Mouse (Mus musculus): ENCODE measurements around the gene C1s2.
"Not testable (repeated sequence)": the region's sequence is repeated elsewhere in the genome, so short reads cannot be mapped to it uniquely, and the experiment has no call there.

The C1s2 gene

GRCm38 (mm10) chr6:124635985-124636384 lies at the start of gene C1s2:
TSS of gene C1s2 (minus strand) at chr6:124636085.
- in situ Hi-C loops (cut with MboI, MseI), result not testable (repeated sequence)

DNA sequence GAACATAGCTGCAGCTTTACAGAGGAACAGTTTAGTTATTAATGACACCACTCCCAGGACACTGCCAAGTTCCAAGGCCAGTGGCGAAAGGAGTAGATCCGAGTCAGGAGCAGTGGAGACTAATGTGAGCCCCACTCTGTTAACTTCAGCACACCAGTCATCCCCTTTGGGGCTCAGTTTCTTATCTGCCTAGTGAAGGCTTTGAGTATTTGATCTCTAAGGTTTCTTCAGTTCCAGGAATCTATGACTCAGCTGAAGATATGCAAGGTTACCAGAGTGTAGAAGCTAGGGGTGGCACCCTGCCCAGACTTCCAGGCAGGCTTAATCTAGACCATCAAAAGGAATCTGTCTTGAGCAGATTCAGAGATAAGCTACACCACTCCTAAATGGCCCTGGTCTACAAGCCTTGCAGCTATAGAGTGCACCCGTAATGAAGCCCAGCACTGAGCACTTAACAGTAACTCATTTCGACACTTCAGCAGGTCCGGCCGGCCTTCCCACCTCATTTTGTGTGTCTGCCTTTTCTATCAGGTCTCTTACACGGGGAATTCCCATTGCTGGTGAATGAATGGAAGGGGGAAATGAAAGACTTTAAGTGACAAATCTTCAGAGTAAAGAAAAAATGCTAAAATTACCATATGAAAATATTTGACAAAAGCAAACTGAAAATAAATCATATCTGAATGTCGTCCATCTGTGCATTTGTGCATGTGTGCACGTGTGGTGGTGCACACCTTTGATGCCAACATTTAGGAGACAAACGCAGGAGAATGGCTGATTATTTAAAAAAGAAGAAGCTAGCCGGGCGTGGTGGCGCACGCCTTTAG lies 47.9 kb upstream of the C1s2 start:
- in situ Hi-C loops (cut with MboI, MseI), result no loop called here

- in situ Hi-C loops (cut with MboI, MseI), result not testable (repeated sequence)
Measured at GRCm38 (mm10) chr6:124682291-124682690, 46.4 kb upstream of the C1s2 start.

DNA sequence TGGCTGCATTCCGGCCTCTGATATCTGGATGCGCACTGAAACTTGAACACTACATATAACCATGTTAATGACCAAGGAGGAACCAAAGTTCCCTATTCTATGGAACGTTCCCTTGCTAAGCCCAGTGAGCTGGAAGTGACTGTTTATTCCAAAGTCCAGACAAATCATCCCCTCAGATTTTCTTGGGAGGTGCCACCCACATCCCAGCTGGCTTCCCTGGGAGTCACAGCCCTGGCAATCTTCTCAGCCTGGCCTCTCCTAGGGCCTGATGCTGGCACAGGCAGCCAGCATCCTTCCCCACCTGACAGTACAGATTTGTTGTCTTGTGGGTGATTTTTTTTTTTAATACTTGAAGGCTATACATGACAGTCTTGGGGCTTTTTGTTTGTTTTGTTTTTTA lies 43.6 kb upstream of the C1s2 start:
- in situ Hi-C loops (cut with MboI, MseI), result no loop called here

- in situ Hi-C loops (cut with MboI, MseI), result no loop called here
Measured at GRCm38 (mm10) chr6:124678769-124679168, 42.9 kb upstream of the C1s2 start.

DNA sequence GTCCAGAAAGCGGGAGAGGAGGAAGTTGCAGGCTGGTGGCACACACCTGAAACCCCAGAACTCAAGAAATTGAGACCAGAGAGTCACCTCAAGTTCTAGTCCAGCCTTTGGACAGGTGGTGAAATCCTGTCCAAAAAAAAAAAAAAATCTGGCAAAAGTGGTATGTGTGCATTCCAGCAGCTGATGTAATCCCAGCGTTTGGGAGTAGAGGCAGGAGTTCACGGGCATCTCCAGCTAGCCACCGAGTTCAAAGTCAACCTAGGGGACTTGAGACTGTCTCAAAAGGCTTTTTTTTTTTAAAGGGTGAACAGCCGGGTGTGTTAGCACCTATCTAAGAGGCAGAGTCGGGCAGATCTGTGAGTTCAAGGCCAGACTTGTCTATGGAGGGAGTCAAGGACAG lies 40.3 kb upstream of the C1s2 start:
- in situ Hi-C loops (cut with MboI, MseI), result no loop called here

GRCm38 (mm10) chr6:124674591-124674990 lies 38.7 kb upstream of the C1s2 start:
- in situ Hi-C loops (cut with MboI, MseI), result loop anchor here (25.0 kb wide), 1 partner anchor 1887 kb away; no protein-coding TSS in a partner anchor

- in situ Hi-C loops (cut with MboI, MseI), result loop anchor here (25.0 kb wide), 1 partner anchor 1886 kb away; no protein-coding TSS in a partner anchor
Measured at GRCm38 (mm10) chr6:124673619-124674018, 37.7 kb upstream of the C1s2 start.

DNA sequence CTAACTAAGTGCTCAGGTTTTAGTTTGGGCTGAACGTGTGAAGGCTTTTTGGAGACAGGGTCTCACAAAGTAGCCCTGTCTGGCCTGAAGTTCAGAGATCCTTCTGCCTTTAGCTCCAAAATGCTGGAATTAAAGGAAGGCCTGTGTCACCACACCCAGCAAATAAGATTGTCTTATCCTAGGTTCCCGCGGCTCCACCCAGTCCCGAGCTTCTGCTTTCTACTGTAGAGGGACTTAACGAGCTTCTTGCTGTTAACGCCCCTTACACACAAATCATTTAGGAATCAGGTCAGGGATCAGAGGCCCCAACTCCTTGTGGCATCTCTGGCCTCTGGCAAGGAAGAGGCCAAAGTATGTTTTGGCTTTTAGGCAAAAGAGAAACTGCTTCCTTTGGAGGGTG lies 36.2 kb upstream of the C1s2 start:
- in situ Hi-C loops (cut with MboI, MseI), result loop anchor here (25.0 kb wide), 1 partner anchor 1885 kb away; no protein-coding TSS in a partner anchor

- in situ Hi-C loops (cut with MboI, MseI), result loop anchor here (25.0 kb wide), 1 partner anchor 1883 kb away; no protein-coding TSS in a partner anchor
Measured at GRCm38 (mm10) chr6:124670281-124670900, 34.5 kb upstream of the C1s2 start.

GRCm38 (mm10) chr6:124669234-124669859 lies 33.5 kb upstream of the C1s2 start:
- in situ Hi-C loops (cut with MboI, MseI), result loop anchor here (25.0 kb wide), 1 partner anchor 1882 kb away; no protein-coding TSS in a partner anchor

DNA sequence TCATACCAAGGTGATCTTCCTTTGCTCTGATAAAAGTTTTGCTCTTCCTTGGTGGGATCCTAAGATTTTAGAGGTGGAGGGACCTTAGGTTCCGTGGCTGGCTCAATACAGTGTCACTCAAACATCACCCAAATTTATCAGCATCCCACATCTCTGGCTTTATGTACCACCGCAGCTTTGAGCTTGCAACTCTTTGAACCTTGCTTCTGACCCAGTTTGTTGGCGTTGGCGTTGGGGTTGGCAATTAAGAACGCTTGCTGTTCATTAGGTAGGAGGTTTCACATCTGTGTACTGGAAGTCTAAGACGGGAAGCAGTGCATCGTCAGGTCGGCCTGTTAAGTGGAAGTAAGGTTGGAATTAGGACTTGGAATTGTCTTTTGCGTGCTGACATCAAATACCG lies 29.1 kb upstream of the C1s2 start:
- in situ Hi-C loops (cut with MboI, MseI), result loop anchor here (25.0 kb wide), 1 partner anchor 1878 kb away; no protein-coding TSS in a partner anchor

GRCm38 (mm10) chr6:124664256-124664655 lies 28.4 kb upstream of the C1s2 start:
- in situ Hi-C loops (cut with MboI, MseI), result loop anchor here (25.0 kb wide), 1 partner anchor 1877 kb away; no protein-coding TSS in a partner anchor

GRCm38 (mm10) chr6:124663424-124663795 lies 27.5 kb upstream of the C1s2 start:
- in situ Hi-C loops (cut with MboI, MseI), result loop anchor here (25.0 kb wide), 1 partner anchor 1876 kb away; no protein-coding TSS in a partner anchor

DNA sequence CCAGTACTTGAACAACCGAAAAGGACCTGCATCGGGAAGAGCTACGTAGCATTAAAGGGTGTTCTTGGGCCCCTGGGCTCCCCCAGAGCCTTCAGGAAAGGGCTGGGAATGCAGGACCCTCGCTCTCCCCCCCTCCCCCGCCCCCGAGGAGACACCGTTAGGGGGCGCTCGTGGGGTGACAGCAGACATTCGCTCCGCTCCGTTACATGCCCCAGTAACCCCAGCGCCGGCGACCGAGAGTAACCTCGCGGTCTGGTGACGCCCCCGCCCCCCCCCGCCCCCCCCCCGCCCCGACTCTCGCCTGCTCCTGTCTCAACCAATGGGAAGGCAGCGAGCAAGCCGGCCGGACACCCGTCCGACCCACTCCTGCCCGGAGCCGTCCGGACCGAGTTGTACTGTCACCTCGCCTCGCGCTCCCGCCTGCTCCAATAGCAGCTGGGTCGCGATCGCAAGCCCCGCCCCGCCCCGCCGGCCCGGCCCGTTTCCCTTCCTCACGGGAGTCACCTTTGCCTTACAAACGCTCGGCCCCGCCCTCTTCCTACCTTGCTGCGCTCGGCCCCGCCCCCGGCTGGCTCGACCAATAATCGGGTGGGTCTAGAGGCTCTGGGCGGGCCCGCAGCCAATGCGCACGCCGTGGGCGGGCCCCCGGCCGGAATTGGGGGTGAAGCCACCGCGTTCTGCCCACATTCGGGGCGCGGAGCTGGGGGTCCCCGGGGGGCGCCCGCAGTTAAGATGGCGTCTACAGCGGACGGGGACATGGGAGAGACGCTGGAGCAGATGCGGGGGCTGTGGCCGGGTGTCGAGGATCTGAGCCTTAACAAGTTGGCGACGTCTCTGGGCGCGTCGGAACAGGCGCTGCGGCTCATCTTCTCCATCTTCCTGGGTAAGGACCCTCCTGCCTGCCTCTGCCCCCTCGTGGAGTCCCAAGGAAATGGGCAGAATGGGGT lies 26.9 kb upstream of the C1s2 start, which contains the start of gene Lpcat3:
Gene Lpcat3, plus strand, starts transcription at position 551 of the 947 bp plus-strand sequence.
- in situ Hi-C loops (cut with MboI, MseI), result loop anchor here (25.0 kb wide), 1 partner anchor 1875 kb away; no protein-coding TSS in a partner anchor

GRCm38 (mm10) chr6:124661995-124662394 lies 26.1 kb upstream of the C1s2 start:
- in situ Hi-C loops (cut with MboI, MseI), result loop anchor here (25.0 kb wide), 1 partner anchor 1875 kb away; no protein-coding TSS in a partner anchor

GRCm38 (mm10) chr6:124661156-124661806 lies 25.4 kb upstream of the C1s2 start:
- in situ Hi-C loops (cut with MboI, MseI), result loop anchor here (25.0 kb wide), 1 partner anchor 1874 kb away; no protein-coding TSS in a partner anchor

GRCm38 (mm10) chr6:124658067-124658466 lies 22.2 kb upstream of the C1s2 start:
- in situ Hi-C loops (cut with MboI, MseI), result loop anchor here (25.0 kb wide), 1 partner anchor 1871 kb away; no protein-coding TSS in a partner anchor

DNA sequence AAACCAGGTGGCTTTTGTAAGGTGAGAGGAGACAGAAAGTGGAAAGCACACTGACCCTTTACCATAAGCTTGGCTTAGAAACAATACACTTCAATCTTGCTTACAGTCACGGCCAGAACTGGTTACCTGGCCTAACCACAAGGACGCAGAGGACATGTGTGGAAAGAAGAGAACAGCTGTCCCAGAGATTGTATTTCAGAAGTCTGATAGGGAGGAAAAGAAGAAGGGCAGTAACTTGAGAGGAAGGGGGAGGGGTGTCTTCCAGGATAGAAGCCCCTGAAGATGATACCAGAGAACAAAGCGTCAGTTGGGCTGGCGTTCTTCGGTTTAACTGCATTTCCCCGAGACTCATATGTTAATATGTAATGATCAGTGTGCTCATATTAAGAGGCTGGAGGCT lies 20.0 kb upstream of the C1s2 start:
- in situ Hi-C loops (cut with MboI, MseI), result loop anchor here (25.0 kb wide), 1 partner anchor 1869 kb away; no protein-coding TSS in a partner anchor

GRCm38 (mm10) chr6:124646394-124646793 lies 10.5 kb upstream of the C1s2 start:
- in situ Hi-C loops (cut with MboI, MseI), result loop anchor here (5.0 kb wide), 1 partner anchor 99 kb away; no protein-coding TSS in a partner anchor
